Mouse (Mus musculus): ENCODE measurements around the gene Olfr642. TPM values are rescaled to one million over a fixed set of nuclear protein-coding genes. Genes with fewer than 3 reads are reported as not detected.

Gene Olfr642
- total RNA-seq (2021) = not detected
- long read RNA-seq, experiment 1 = 0 reads
- long read RNA-seq, experiment 2 = 0 reads

- intact Hi-C loops (cut with DNase I; ENCODE audit: low total_unique reads) = loop anchor here (10.0 kb wide), 1 partner anchor 1762 kb away; the partner anchor contains the start of gene Mrpl17
- no peak for DNase-seq
These were observed at the start of gene Olfr642 for GRCm38 (mm10) chr7:104052566-104052965. Gene Olfr642 (minus strand): TSS chr7:104052666.

- intact Hi-C loops (cut with DNase I; ENCODE audit: low total_unique reads) = no loop called here
- no peak for DNase-seq
These were observed 32.9 kb upstream of the Olfr642 start, which contains the start of gene Olfr645 for GRCm38 (mm10) chr7:104085365-104085764. Gene Olfr645 (minus strand): TSS chr7:104085465.

- intact Hi-C loops (cut with DNase I; ENCODE audit: low total_unique reads) = no loop called here
These were observed 19.3 kb upstream of the Olfr642 start, which contains the start of gene Olfr644 for GRCm38 (mm10) chr7:104071769-104072168. Gene Olfr644 (minus strand): TSS chr7:104071869.

GRCm38 (mm10) chr7:104061345-104061744 lies 8.9 kb upstream of the Olfr642 start, which contains the start of gene 4930516K23Rik:
Gene 4930516K23Rik (minus strand): TSS chr7:104061445.
- intact Hi-C loops (cut with DNase I; ENCODE audit: low total_unique reads) = no loop called here
- no peak for DNase-seq

More at GRCm38 (mm10) chr7:104071769-104072168, 19.3 kb upstream of the Olfr642 start, which contains the start of gene Olfr644:
- no peak for DNase-seq

- intact Hi-C loops (cut with DNase I; ENCODE audit: low total_unique reads) = loop anchor here (10.0 kb wide), 1 partner anchor 1756 kb away; the partner anchor contains the start of gene Mrpl17
These were observed 6.7 kb upstream of the Olfr642 start for GRCm38 (mm10) chr7:104059215-104059614.

GRCm38 (mm10) chr7:104050745-104051144 lies 1.7 kb downstream of the Olfr642 start:
- no peak for DNase-seq
- intact Hi-C loops (cut with DNase I; ENCODE audit: low total_unique reads) = loop anchor here (10.0 kb wide), 1 partner anchor 1764 kb away; the partner anchor contains the start of gene Mrpl17

More at GRCm38 (mm10) chr7:104059215-104059614, 6.7 kb upstream of the Olfr642 start:
- DNase-seq = no peak

- no peak for DNase-seq
- intact Hi-C loops (cut with DNase I; ENCODE audit: low total_unique reads) = no loop called here
These were observed 17.3 kb downstream of the Olfr642 start, which contains the start of gene Olfr641 for GRCm38 (mm10) chr7:104035145-104035544. Gene Olfr641 (plus strand): TSS chr7:104035445.

GRCm38 (mm10) chr7:104026978-104027377 lies 25.5 kb downstream of the Olfr642 start:
- DNase-seq = no peak
- intact Hi-C loops (cut with DNase I; ENCODE audit: low total_unique reads) = no loop called here

- no peak for DNase-seq
- intact Hi-C loops (cut with DNase I; ENCODE audit: low total_unique reads) = no loop called here
These were observed 27.0 kb downstream of the Olfr642 start, which contains the start of gene Olfr640 for GRCm38 (mm10) chr7:104025473-104025872. Gene Olfr640 (minus strand): TSS chr7:104025573.

- DNase-seq = no peak
- intact Hi-C loops (cut with DNase I; ENCODE audit: low total_unique reads) = no loop called here
These were observed 30.8 kb downstream of the Olfr642 start for GRCm38 (mm10) chr7:104021651-104022050.

GRCm38 (mm10) chr7:104018953-104019352 lies 33.5 kb downstream of the Olfr642 start:
- DNase-seq = no peak
- intact Hi-C loops (cut with DNase I; ENCODE audit: low total_unique reads) = no loop called here

GRCm38 (mm10) chr7:104017203-104017602 lies 35.3 kb downstream of the Olfr642 start, which contains the start of gene Olfr639:
Gene Olfr639 (minus strand): TSS chr7:104017303.
- intact Hi-C loops (cut with DNase I; ENCODE audit: low total_unique reads) = no loop called here
- no peak for DNase-seq

- intact Hi-C loops (cut with DNase I; ENCODE audit: low total_unique reads) = no loop called here
- DNase-seq = no peak
These were observed 53.3 kb downstream of the Olfr642 start for GRCm38 (mm10) chr7:103999124-103999523.

GRCm38 (mm10) chr7:103998446-103998845 lies 54.0 kb downstream of the Olfr642 start, which contains the start of gene Olfr638:
Gene Olfr638 (plus strand): TSS chr7:103998746.
- intact Hi-C loops (cut with DNase I; ENCODE audit: low total_unique reads) = no loop called here
- DNase-seq = no peak

Other genes with a start within 250 kb of the Olfr642 start
- 100 to 1,000 TPM; 114 to 127 TPM for gene Hbb-bt, start 238.7 kb downstream of the Olfr642 start, total RNA-seq (2021)
- gene Hbb-bs, start 224.6 kb downstream of the Olfr642 start, total RNA-seq (2021) = 1,000 to 10,000 TPM; 1,097 to 1,122 TPM
- not detected for gene Hbb-bh2, start 212.1 kb downstream of the Olfr642 start, total RNA-seq (2021)
- not detected for gene Hbb-bh1, start 209.5 kb downstream of the Olfr642 start, total RNA-seq (2021)
- not detected for gene Hbb-y, start 199.4 kb downstream of the Olfr642 start, total RNA-seq (2021)
- not detected for gene Olfr66, start 166.4 kb downstream of the Olfr642 start, total RNA-seq (2021)
- gene Olfr64, start 158.2 kb downstream of the Olfr642 start, total RNA-seq (2021) = not detected
- gene Olfr65, start 149.2 kb downstream of the Olfr642 start, total RNA-seq (2021) = not detected
- gene Olfr631, start 123.8 kb downstream of the Olfr642 start, total RNA-seq (2021) = not detected
- gene Olfr632, start 118.3 kb downstream of the Olfr642 start, total RNA-seq (2021) = not detected
- not detected for gene Olfr633, start 108.2 kb downstream of the Olfr642 start, total RNA-seq (2021)
- gene Olfr635, start 81.5 kb downstream of the Olfr642 start, total RNA-seq (2021) = not detected
- not detected for gene Olfr638, start 53.9 kb downstream of the Olfr642 start, total RNA-seq (2021)
- gene Olfr639, start 35.4 kb downstream of the Olfr642 start, total RNA-seq (2021) = not detected
- gene Olfr640, start 27.1 kb downstream of the Olfr642 start, total RNA-seq (2021) = not detected
- not detected for gene Olfr641, start 17.2 kb downstream of the Olfr642 start, total RNA-seq (2021)
- gene 4930516K23Rik, start 8.8 kb upstream of the Olfr642 start, total RNA-seq (2021) = not detected
- gene Olfr644, start 19.2 kb upstream of the Olfr642 start, total RNA-seq (2021) = not detected
- gene Olfr645, start 32.8 kb upstream of the Olfr642 start, total RNA-seq (2021) = not detected
- gene Olfr646, start 52.2 kb upstream of the Olfr642 start, total RNA-seq (2021) = not detected
- not detected for gene Ubqln5, start 77.2 kb upstream of the Olfr642 start, total RNA-seq (2021)
- not detected for gene Olfr643, start 84.7 kb upstream of the Olfr642 start, total RNA-seq (2021)
- not detected for gene Ubqln3, start 90.6 kb upstream of the Olfr642 start, total RNA-seq (2021)
- not detected for gene Ubqlnl, start 97.9 kb upstream of the Olfr642 start, total RNA-seq (2021)
- not detected for gene Olfm5, start 112.2 kb upstream of the Olfr642 start, total RNA-seq (2021)
- gene Olfr648, start 130.7 kb upstream of the Olfr642 start, total RNA-seq (2021) = not detected
- not detected for gene Olfr649, start 143.3 kb upstream of the Olfr642 start, total RNA-seq (2021)
- gene Trim6, start 166.1 kb upstream of the Olfr642 start, total RNA-seq (2021) = under 1 TPM; 0.18 to 0.31 TPM
- 1 to 10 TPM; 1.1 to 1.4 TPM for gene Trim34a, start 191.8 kb upstream of the Olfr642 start, total RNA-seq (2021)
- under 1 TPM; 0.55 to 0.62 TPM for gene Trim5, start 235.4 kb upstream of the Olfr642 start, total RNA-seq (2021)